ENCODE assay signal across 14 mouse cellular contexts in the genomic region with DNA sequence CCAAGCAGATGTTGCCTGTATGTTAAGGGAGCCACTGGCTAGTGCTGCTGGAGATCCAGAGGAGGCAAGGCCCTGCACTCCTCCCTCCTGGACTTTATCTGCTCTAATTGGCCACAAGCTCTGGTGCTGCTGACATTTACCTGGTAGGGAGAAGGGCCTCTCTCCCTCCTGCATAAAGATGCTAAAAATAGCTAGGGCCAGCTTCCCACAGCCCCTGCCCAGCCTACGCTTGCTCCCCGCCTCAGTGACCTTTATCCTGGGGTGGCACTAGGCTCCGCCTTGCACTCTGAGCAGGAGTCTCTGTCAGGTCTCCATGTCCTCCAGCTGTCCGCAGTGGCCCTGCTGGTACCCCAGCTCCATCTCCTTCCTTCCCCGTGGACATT. TPM values are rescaled to one million over a fixed set of nuclear protein-coding genes. Genes with fewer than 3 reads are reported as not detected.
DNase-seq lines count a peak whose midpoint lies in the region; ATAC-seq and TF ChIP-seq lines count a peak whose summit lies in the region.
"Had no signal": no experiment of that assay in that cellular context is flagged by ENCODE, and none has a peak within 500 bp of the region (broad histone marks: within the 10 kb centered on the region; RNA-seq: fewer than 3 reads in every experiment).

No protein-coding gene starts in this region.

- peak; percentile 91 for DNase-seq in liver, adult 2 months (ENCODE audit: extremely low read depth, low read depth, low spot score)
- no peak for DNase-seq in liver
- no peak for DNase-seq in layer of hippocampus, postnatal 36 days
- DNase-seq in layer of hippocampus, adult 9-10 months (ENCODE audit: low spot score), result no peak
- DNase-seq: B cell, adult 2 months; lung, postnatal 14 days; retina, postnatal 1 day had no signal

- H3K4me1 ChIP-seq in forebrain, embryonic 12.5 days, result peaks cover 53% of the 10 kb centered on the region
- peaks cover 34% of the 10 kb centered on the region for H3K4me1 ChIP-seq in forebrain, embryonic 16.5 days (replicated peaks; ENCODE audit: control insufficient read depth, insufficient read depth, low read length)
- peaks cover 58% of the 10 kb centered on the region for H3K4me1 ChIP-seq in liver, adult 2 months (ENCODE audit: control insufficient read depth, insufficient read depth, low read length)
- H3K4me1 ChIP-seq in kidney, embryonic 16.5 days (ENCODE audit: insufficient read depth, low read length), result peaks cover 40% of the 10 kb centered on the region
- peaks cover 62% of the 10 kb centered on the region for H3K4me1 ChIP-seq in stomach, embryonic 16.5 days (ENCODE audit: control insufficient read depth, insufficient read depth, low read length)

- no peak for ATAC-seq in forebrain, embryonic 12.5 days (ENCODE audit: low FRiP score)
- no peak for ATAC-seq in forebrain, embryonic 16.5 days
- ATAC-seq in kidney, embryonic 16.5 days (ENCODE audit: low FRiP score, low TSS enrichment), result peak; percentile 11; the same call in 1 of the 2 replicates
- ATAC-seq in stomach, embryonic 16.5 days (ENCODE audit: insufficient read depth, low FRiP score), result peak; percentile 31; the same call in 1 of the 2 replicates
- ATAC-seq: Patski had no signal

- 0 out of 2 replicates have a peak overlapping the region, but pooled peaks have one; percentile 5 for H3K27ac ChIP-seq in forebrain, embryonic 12.5 days
- no peak overlapping the region for H3K27ac ChIP-seq in forebrain, embryonic 16.5 days (ENCODE audit: low read length)
- H3K27ac ChIP-seq in liver, adult 2 months (replicated peaks; ENCODE audit: insufficient read depth, low read depth, low read length), result peak overlapping the region; percentile 86
- no peak overlapping the region for H3K27ac ChIP-seq in kidney, embryonic 16.5 days (ENCODE audit: low read length)
- no peak overlapping the region for H3K27ac ChIP-seq in stomach, embryonic 16.5 days (ENCODE audit: low read length)
- H3K27ac ChIP-seq: left cerebral cortex, adult 2 months had no signal

- H3K9ac ChIP-seq in forebrain, embryonic 12.5 days, result no peak overlapping the region
- no peak overlapping the region for H3K9ac ChIP-seq in forebrain, embryonic 16.5 days (replicated peaks; ENCODE audit: low read depth, low read length)
- H3K9ac ChIP-seq in liver, adult 2 months (ENCODE audit: low read depth, low read length), result peak overlapping the region; percentile 21; the same call in 1 of the 2 replicates
- no peak overlapping the region for H3K9ac ChIP-seq in kidney, embryonic 16.5 days (replicated peaks; ENCODE audit: low read length)
- H3K9ac ChIP-seq in stomach, embryonic 16.5 days (ENCODE audit: low read length), result no peak overlapping the region

- no peak overlapping the region for H3K4me3 ChIP-seq in forebrain, embryonic 12.5 days (replicated peaks)
- H3K4me3 ChIP-seq in forebrain, embryonic 16.5 days (replicated peaks; ENCODE audit: low read length), result no peak overlapping the region
- H3K4me3 ChIP-seq in liver, adult 2 months (ENCODE audit: insufficient read depth, low read depth, low read length), result no peak overlapping the region
- no peak overlapping the region for H3K4me3 ChIP-seq in kidney, embryonic 16.5 days (ENCODE audit: low read length)
- H3K4me3 ChIP-seq in stomach, embryonic 16.5 days (replicated peaks; ENCODE audit: low read length), result no peak overlapping the region
- H3K4me3 ChIP-seq: hindbrain, embryonic 10.5 days; left cerebral cortex, adult 2 months had no signal

- WGBS in forebrain, embryonic 12.5 days, result 93% methylated on average over 5 of the region's 5 CpGs
- WGBS in forebrain, embryonic 16.5 days, result 90% methylated on average over 5 of the region's 5 CpGs
- 22% methylated on average over 5 of the region's 5 CpGs for WGBS in liver, adult 2 months
- WGBS in kidney, embryonic 16.5 days, result 74% methylated on average over 5 of the region's 5 CpGs
- 71% methylated on average over 5 of the region's 5 CpGs for WGBS in stomach, embryonic 16.5 days

- H3K27me3 ChIP-seq in forebrain, embryonic 12.5 days, result no peaks in the 10 kb centered on the region
- H3K27me3 ChIP-seq in forebrain, embryonic 16.5 days (replicated peaks; ENCODE audit: control insufficient read depth, insufficient read depth, low read length), result no peaks in the 10 kb centered on the region
- no peaks in the 10 kb centered on the region for H3K27me3 ChIP-seq in liver, adult 2 months (ENCODE audit: control insufficient read depth, insufficient read depth, low read length)
- H3K27me3 ChIP-seq in kidney, embryonic 16.5 days (ENCODE audit: insufficient read depth, low read length), result no peaks in the 10 kb centered on the region
- H3K27me3 ChIP-seq in stomach, embryonic 16.5 days (ENCODE audit: control insufficient read depth, insufficient read depth, low read length), result no peaks in the 10 kb centered on the region
- H3K27me3 ChIP-seq: Patski had no signal

- TF ChIP-seq POLR2A in liver, adult 2 months (IDR thresholded peaks at IDR 0.05; ENCODE audit: extremely low read depth, insufficient read depth, low read length), result no peak

- H3K4me2 ChIP-seq in forebrain, embryonic 12.5 days, result no peak overlapping the region
- H3K4me2 ChIP-seq in forebrain, embryonic 16.5 days (ENCODE audit: low read length), result no peak overlapping the region
- no peak overlapping the region for H3K4me2 ChIP-seq in kidney, embryonic 16.5 days (replicated peaks; ENCODE audit: low read depth, low read length)
- H3K4me2 ChIP-seq in stomach, embryonic 16.5 days (ENCODE audit: low read depth, low read length), result no peak overlapping the region

- no peak for TF ChIP-seq CTCF in liver, adult 2 months (IDR thresholded peaks at IDR 0.05; ENCODE audit: low read depth, low read length)

- H3K9me3 ChIP-seq in forebrain, embryonic 12.5 days, result no peaks in the 10 kb centered on the region
- no peaks in the 10 kb centered on the region for H3K9me3 ChIP-seq in forebrain, embryonic 16.5 days (ENCODE audit: control insufficient read depth, low read length)
- H3K9me3 ChIP-seq in kidney, embryonic 16.5 days (ENCODE audit: low read length), result no peaks in the 10 kb centered on the region
- no peaks in the 10 kb centered on the region for H3K9me3 ChIP-seq in stomach, embryonic 16.5 days (replicated peaks; ENCODE audit: control insufficient read depth, low read length)
- H3K9me3 ChIP-seq: hindbrain, embryonic 10.5 days had no signal

- peaks cover 72% of the 10 kb centered on the region for H3K36me3 ChIP-seq in forebrain, embryonic 12.5 days (replicated peaks)
- peaks cover 6% of the 10 kb centered on the region for H3K36me3 ChIP-seq in forebrain, embryonic 16.5 days (ENCODE audit: control insufficient read depth, insufficient read depth)
- no peaks in the 10 kb centered on the region for H3K36me3 ChIP-seq in liver, adult 2 months (ENCODE audit: control insufficient read depth, insufficient read depth, low read length)
- H3K36me3 ChIP-seq in kidney, embryonic 16.5 days (ENCODE audit: insufficient read depth, low read length), result peaks cover 23% of the 10 kb centered on the region
- no peaks in the 10 kb centered on the region; the same call in 1 of the 2 replicates for H3K36me3 ChIP-seq in stomach, embryonic 16.5 days (ENCODE audit: control insufficient read depth, insufficient read depth, low read length)

- H3K79me2 ChIP-seq in liver, adult 2 months (ENCODE audit: control insufficient read depth, insufficient read depth, low read length), result peaks cover 36% of the 10 kb centered on the region; the same call in 1 of the 2 replicates

RNA-seq across cellular contexts. Expression of gene Zmiz1, which starts 49.8 kb away (rescaled TPM):
- polyA plus RNA-seq in forebrain, embryonic 12.5 days (2016; fragmentation: Nextera tagmentation; extraction: Ambion mirVana), result 64.1 and 68.3 TPM in 2 replicates
- polyA plus RNA-seq in forebrain, embryonic 16.5 days (2015; fragmentation: Nextera tagmentation; extraction: Ambion mirVana), result 52.6 and 56.6 TPM in 2 replicates
- 5.3 and 10.1 TPM in 2 replicates for total RNA-seq in liver, adult 2 months (2014; rRNA removed)
- polyA plus RNA-seq in liver, adult 2 months (2012; rRNA removed), result 10.2 and 11.0 TPM in 2 replicates
- 36.0 and 46.6 TPM in 2 replicates for polyA plus RNA-seq in kidney, embryonic 16.5 days (2015; fragmentation: Nextera tagmentation; extraction: Ambion mirVana)
- 24.0 and 26.3 TPM in 2 replicates for polyA plus RNA-seq in stomach, embryonic 16.5 days (2015; fragmentation: Nextera tagmentation; extraction: Ambion mirVana)
- total RNA-seq in layer of hippocampus, postnatal 36 days (2021), result 10 to 100 TPM; 88.1 to 94.5 TPM

Comparison
In these comparisons a context has a peak if more than half of its experiments do, and no peak if none do; other contexts are left out.
1. H3K27ac ChIP-seq: peak in forebrain, embryonic 12.5 days (single experiment) and liver, adult 2 months (single experiment); none in forebrain, embryonic 16.5 days (single experiment), kidney, embryonic 16.5 days (single experiment) and stomach, embryonic 16.5 days (single experiment).
2. ATAC-seq: peak in kidney, embryonic 16.5 days (single experiment) and stomach, embryonic 16.5 days (single experiment); none in forebrain, embryonic 12.5 days (single experiment) and forebrain, embryonic 16.5 days (single experiment).